ENCODE assay signal across 33 mouse cellular contexts in genomic region chr15:27491425-27492070, GRCm38 (mm10). TPM values are rescaled to one million over a fixed set of nuclear protein-coding genes. Genes with fewer than 3 reads are reported as not detected.
DNase-seq lines count a peak whose midpoint lies in the region; ATAC-seq and TF ChIP-seq lines count a peak whose summit lies in the region.
"Had no signal": no experiment of that assay in that cellular context is flagged by ENCODE, and none has a peak within 500 bp of the region (broad histone marks: within the 10 kb centered on the region; RNA-seq: fewer than 3 reads in every experiment).

No protein-coding gene starts in this region.

- no peak for TF ChIP-seq CTCF in G1E (IDR thresholded peaks at IDR 0.05; ENCODE audit: low read depth, low read length)
- no peak for TF ChIP-seq CTCF in liver, postnatal 0 days (IDR thresholded peaks at IDR 0.05; ENCODE audit: low read depth)

- peak overlapping the region; percentile 21; the same call in 1 of the 2 replicates for H3K4me2 ChIP-seq in liver, embryonic 12.5 days
- no peak overlapping the region for H3K4me2 ChIP-seq in liver, postnatal 0 days (ENCODE audit: low read depth, low read length)
- H3K4me2 ChIP-seq in midbrain, embryonic 16.5 days (ENCODE audit: low read length), result no peak overlapping the region
- H3K4me2 ChIP-seq in forebrain, embryonic 13.5 days, result no peak overlapping the region
- H3K4me2 ChIP-seq in intestine, embryonic 16.5 days (ENCODE audit: low read depth, low read length), result no peak overlapping the region
- H3K4me2 ChIP-seq: embryonic facial prominence, embryonic 15.5 days; forebrain, embryonic 15.5 days; heart, embryonic 12.5 days; hindbrain, embryonic 15.5 days; lung, embryonic 14.5 days; neural tube, embryonic 12.5 days had no signal

- H3K27me3 ChIP-seq in G1E (ENCODE audit: insufficient read depth, low read length), result no peaks in the 10 kb centered on the region
- peaks cover 26% of the 10 kb centered on the region; the same call in 1 of the 2 replicates for H3K27me3 ChIP-seq in liver, embryonic 12.5 days (replicated peaks)
- no peaks in the 10 kb centered on the region for H3K27me3 ChIP-seq in liver, postnatal 0 days (ENCODE audit: insufficient read depth, low read length)
- no peaks in the 10 kb centered on the region for H3K27me3 ChIP-seq in midbrain, embryonic 16.5 days (ENCODE audit: control insufficient read depth, insufficient read depth, low read depth, low read length)
- no peaks in the 10 kb centered on the region for H3K27me3 ChIP-seq in forebrain, embryonic 13.5 days
- H3K27me3 ChIP-seq in intestine, embryonic 16.5 days (replicated peaks; ENCODE audit: control insufficient read depth, insufficient read depth, low read length), result no peaks in the 10 kb centered on the region
- H3K27me3 ChIP-seq: embryonic facial prominence, embryonic 15.5 days; forebrain, embryonic 15.5 days; heart, embryonic 12.5 days; hindbrain, embryonic 15.5 days; neural tube, embryonic 12.5 days had no signal

- DNase-seq in G1E (ENCODE audit: low spot score) (no peak), adipocyte (ENCODE audit: low spot score) (no peak)
- no peak for DNase-seq in liver, postnatal 0 days
- DNase-seq: adrenal gland, adult 8-10 months; B cell, adult 2 months; cerebellum, adult 11 months; cerebellum, adult 9-10 months; gastrocnemius, postnatal 25 days; heart, adult 2 months; heart, postnatal 4 days; kidney, adult 2 months; kidney, postnatal 36 days; left cerebral cortex, postnatal 4 days; lung, embryonic 14.5 days; right cerebral cortex, adult 18-20 months; thymus, adult 2 months; thymus, postnatal 4 days had no signal

- no peak overlapping the region; the same call in 1 of the 2 replicates for H3K4me3 ChIP-seq in G1E (ENCODE audit: low read depth, low read length)
- no peak overlapping the region for H3K4me3 ChIP-seq in liver, embryonic 12.5 days
- H3K4me3 ChIP-seq in liver, postnatal 0 days (ENCODE audit: low read depth, low read length), result no peak overlapping the region
- no peak overlapping the region for H3K4me3 ChIP-seq in midbrain, embryonic 16.5 days (ENCODE audit: low read depth, low read length)
- H3K4me3 ChIP-seq in forebrain, embryonic 13.5 days, result no peak overlapping the region
- no peak overlapping the region for H3K4me3 ChIP-seq in intestine, embryonic 16.5 days (ENCODE audit: low read length)
- H3K4me3 ChIP-seq: embryonic facial prominence, embryonic 10.5 days; embryonic facial prominence, embryonic 15.5 days; forebrain, embryonic 15.5 days; heart, adult 2 months; heart, embryonic 12.5 days; hindbrain, embryonic 15.5 days; layer of hippocampus, adult 2 months; myocyte; neural tube, embryonic 12.5 days had no signal

- peak overlapping the region; percentile 56 for H3K27ac ChIP-seq in liver, embryonic 12.5 days
- H3K27ac ChIP-seq in liver, postnatal 0 days (ENCODE audit: low read depth), result no peak overlapping the region
- no peak overlapping the region for H3K27ac ChIP-seq in midbrain, embryonic 16.5 days (ENCODE audit: low read length)
- no peak overlapping the region for H3K27ac ChIP-seq in forebrain, embryonic 13.5 days
- H3K27ac ChIP-seq in intestine, embryonic 16.5 days (ENCODE audit: low read length), result no peak overlapping the region
- H3K27ac ChIP-seq: forebrain, embryonic 15.5 days; heart, adult 2 months; hindbrain, embryonic 15.5 days; neural tube, embryonic 12.5 days; stomach, postnatal 0 days had no signal

- no peak overlapping the region; the same call in 1 of the 2 replicates for H3K9ac ChIP-seq in liver, embryonic 12.5 days
- no peak overlapping the region for H3K9ac ChIP-seq in liver, postnatal 0 days (replicated peaks)
- H3K9ac ChIP-seq in midbrain, embryonic 16.5 days (ENCODE audit: low read depth, low read length), result no peak overlapping the region
- no peak overlapping the region for H3K9ac ChIP-seq in forebrain, embryonic 13.5 days
- no peak overlapping the region for H3K9ac ChIP-seq in intestine, embryonic 16.5 days (ENCODE audit: low read depth, low read length)
- H3K9ac ChIP-seq: embryonic facial prominence, embryonic 15.5 days; forebrain, embryonic 15.5 days; heart, embryonic 12.5 days; hindbrain, embryonic 15.5 days; lung, embryonic 14.5 days; neural tube, embryonic 12.5 days had no signal

- peaks cover 97% of the 10 kb centered on the region for H3K4me1 ChIP-seq in G1E (ENCODE audit: insufficient read depth, low read depth, low read length)
- peaks cover 89% of the 10 kb centered on the region for H3K4me1 ChIP-seq in liver, embryonic 12.5 days
- H3K4me1 ChIP-seq in liver, postnatal 0 days (ENCODE audit: insufficient read depth), result peaks cover 48% of the 10 kb centered on the region
- H3K4me1 ChIP-seq in midbrain, embryonic 16.5 days (ENCODE audit: control insufficient read depth, insufficient read depth, low read length), result peaks cover 18% of the 10 kb centered on the region
- peaks cover 46% of the 10 kb centered on the region for H3K4me1 ChIP-seq in forebrain, embryonic 13.5 days
- H3K4me1 ChIP-seq in intestine, embryonic 16.5 days (ENCODE audit: control insufficient read depth, insufficient read depth, low read length), result peaks cover 47% of the 10 kb centered on the region

- peaks cover 63% of the 10 kb centered on the region for H3K36me3 ChIP-seq in G1E (replicated peaks)
- H3K36me3 ChIP-seq in liver, embryonic 12.5 days, result no peaks in the 10 kb centered on the region
- no peaks in the 10 kb centered on the region for H3K36me3 ChIP-seq in liver, postnatal 0 days (replicated peaks; ENCODE audit: insufficient read depth, low read length)
- H3K36me3 ChIP-seq in midbrain, embryonic 16.5 days (ENCODE audit: control insufficient read depth, insufficient read depth, low read length), result no peaks in the 10 kb centered on the region
- H3K36me3 ChIP-seq in forebrain, embryonic 13.5 days (ENCODE audit: poor library complexity, severe bottlenecking), result no peaks in the 10 kb centered on the region
- H3K36me3 ChIP-seq in intestine, embryonic 16.5 days (ENCODE audit: control insufficient read depth, insufficient read depth, low read length), result no peaks in the 10 kb centered on the region
- H3K36me3 ChIP-seq: embryonic facial prominence, embryonic 10.5 days; embryonic facial prominence, embryonic 15.5 days; forebrain, embryonic 15.5 days; heart, embryonic 12.5 days; hindbrain, embryonic 15.5 days; neural tube, embryonic 12.5 days had no signal

- ATAC-seq in G1E (ENCODE audit: extremely low read depth, insufficient number of reproducible peaks, low FRiP score, poor library complexity, severe bottlenecking), result peak; percentile 19
- ATAC-seq in erythroid progenitor cell, adult 5-6 weeks (replicated peaks; ENCODE audit: low FRiP score, poor library complexity, severe bottlenecking), result 0 out of 2 replicates have a peak, but pooled peaks have one; percentile 27
- ATAC-seq in liver, embryonic 12.5 days, result peak; percentile 61
- no peak for ATAC-seq in liver, postnatal 0 days
- no peak for ATAC-seq in midbrain, embryonic 16.5 days
- no peak for ATAC-seq in forebrain, embryonic 13.5 days
- ATAC-seq in intestine, embryonic 16.5 days, result no peak
- ATAC-seq: activated CD4-positive, CD25-positive, alpha-beta regulatory T cell, adult 4 months; forebrain, embryonic 15.5 days; inflammation-experienced regulatory T-cells, adult 6 months had no signal

- TF ChIP-seq EP300 in liver, postnatal 0 days (IDR thresholded peaks at IDR 0.05; ENCODE audit: low read depth), result 0 out of 2 replicates have a peak, but pooled peaks have one; percentile 20

- no peaks in the 10 kb centered on the region for H3K9me3 ChIP-seq in G1E (replicated peaks)
- H3K9me3 ChIP-seq in liver, embryonic 12.5 days (replicated peaks), result no peaks in the 10 kb centered on the region
- no peaks in the 10 kb centered on the region for H3K9me3 ChIP-seq in liver, postnatal 0 days (ENCODE audit: low read length)
- no peaks in the 10 kb centered on the region for H3K9me3 ChIP-seq in midbrain, embryonic 16.5 days (replicated peaks; ENCODE audit: control insufficient read depth, low read length, poor library complexity, severe bottlenecking)
- no peaks in the 10 kb centered on the region for H3K9me3 ChIP-seq in forebrain, embryonic 13.5 days (replicated peaks)
- H3K9me3 ChIP-seq in intestine, embryonic 16.5 days (ENCODE audit: control insufficient read depth, low read length), result no peaks in the 10 kb centered on the region
- H3K9me3 ChIP-seq: embryonic facial prominence, embryonic 10.5 days; embryonic facial prominence, embryonic 15.5 days; forebrain, embryonic 15.5 days; heart, embryonic 12.5 days; hindbrain, embryonic 15.5 days; neural tube, embryonic 12.5 days had no signal

- 38% methylated on average over 8 of the region's 8 CpGs for WGBS in liver, embryonic 12.5 days (ENCODE audit: insufficient replicate concordance)
- WGBS in liver, postnatal 0 days (ENCODE audit: insufficient replicate concordance), result 45% methylated on average over 8 of the region's 8 CpGs
- WGBS in midbrain, embryonic 16.5 days, result 92% methylated on average over 8 of the region's 8 CpGs
- 92% methylated on average over 8 of the region's 8 CpGs for WGBS in forebrain, embryonic 13.5 days
- WGBS in intestine, embryonic 16.5 days, result 76% methylated on average over 8 of the region's 8 CpGs

RNA-seq across cellular contexts. Expression of gene Ank, which starts 25.1 kb away (rescaled TPM):
- total RNA-seq in G1E (2014; fragmentation: Nextera tagmentation), result 145 and 154 TPM in 2 replicates
- total RNA-seq in G1E (2017), result 38.2 and 39.2 TPM in 2 replicates
- 28.0 and 37.0 TPM in 2 replicates for polyA plus RNA-seq in G1E (2012)
- total RNA-seq in erythroid progenitor cell, adult 5-6 weeks (2015; ENCODE audit: low replicate concordance), result 137 and 158 TPM in 2 replicates
- total RNA-seq in erythroid progenitor cell, adult 5-6 weeks (2017; ENCODE audit: low replicate concordance), result 64.9 and 79.8 TPM in 2 replicates
- polyA plus RNA-seq in liver, embryonic 12.5 days (2016; fragmentation: Nextera tagmentation; extraction: Ambion mirVana), result 13.6 and 14.2 TPM in 2 replicates
- 7.8 and 8.3 TPM in 2 replicates for polyA plus RNA-seq in liver, postnatal 0 days (2015; fragmentation: Nextera tagmentation; extraction: Ambion mirVana)
- 15.0 and 15.7 TPM in 2 replicates for polyA plus RNA-seq in midbrain, embryonic 16.5 days (2015; fragmentation: Nextera tagmentation; extraction: Ambion mirVana)
- polyA plus RNA-seq in forebrain, embryonic 13.5 days (2015; fragmentation: Nextera tagmentation; extraction: Ambion mirVana), result 9.2 and 9.7 TPM in 2 replicates
- polyA plus RNA-seq in intestine, embryonic 16.5 days (2015; fragmentation: Nextera tagmentation; extraction: Ambion mirVana), result 5.9 and 12.1 TPM in 2 replicates

Comparison
In these comparisons a context has a peak if more than half of its experiments do, and no peak if none do; other contexts are left out.
1. ATAC-seq: peak in G1E (single experiment), erythroid progenitor cell, adult 5-6 weeks (single experiment) and liver, embryonic 12.5 days (single experiment); none in liver, postnatal 0 days (single experiment), midbrain, embryonic 16.5 days (single experiment), forebrain, embryonic 13.5 days (single experiment) and intestine, embryonic 16.5 days (single experiment).